Mouse (Mus musculus) small intestine, adult 2 months (tissue): ENCODE results near the gene Olfr1014.

Experiments used
- CTCF ChIP-seq: fragments of 200-500 bp; IDR thresholded peaks from 2 replicates; pipeline ENCODE4 v1.5.1; 2012; ENCODE audit warnings: low read depth, mild to moderate bottlenecking, control low read depth, inconsistent platforms, low read length, moderate library complexity, mixed read lengths; ENCODE audit not compliant: insufficient replicate concordance, insufficient read length; ENCODE audit errors: extremely low read depth
- POLR2A ChIP-seq: fragments of 200-500 bp; IDR thresholded peaks from 2 replicates; pipeline ENCODE4 v1.6.1; 2012; ENCODE audit warnings: low read depth, mild to moderate bottlenecking, control low read depth, inconsistent platforms, low read length, moderate library complexity

- TF ChIP-seq CTCF (no peak), POLR2A (no peak)
Measured at GRCm38 (mm10) chr2:85804501-85804900, 32.0 kb downstream of the Olfr1014 start.
